Mouse (Mus musculus) lung, postnatal 0 days (tissue): ENCODE measurements around the gene Arf1.

Experiments used
- CTCF ChIP-seq: IDR thresholded peaks from 2 replicates; pipeline ENCODE4 v1.5.1; 2016; ENCODE audit warnings: antibody characterized with exemption, mild to moderate bottlenecking
- EP300 ChIP-seq: IDR thresholded peaks from 2 replicates; pipeline ENCODE4 v1.6.1; 2016; ENCODE audit warnings: antibody characterized with exemption, mild to moderate bottlenecking, control low read depth

GRCm38 (mm10) chr11:59222306-59222705 lies 5.8 kb downstream of the Arf1 start:
- TF ChIP-seq CTCF (no peak), EP300 (no peak)
